Mouse (Mus musculus) forebrain, embryonic 10.5 days (tissue): ENCODE measurements around the gene Vav1. TPM values are rescaled to one million over a fixed set of nuclear protein-coding genes. Genes with fewer than 3 reads are reported as not detected.
A peak's percentile ranks its signal among the peaks of the same experiment; 100 is the strongest.

ENCODE experiments used
- DNase-seq: peaks from one replicate; pipeline ENCODE4 v3.0.0-alpha.2; 2017; ENCODE audit warnings: low spot score; ENCODE audit errors: extremely low spot score
- H3K27ac ChIP-seq: fragments of 300-500 bp; sonication (generic); 2 replicates; pipeline ENCODE4 v1.5.1; 2016; ENCODE audit warnings: mild to moderate bottlenecking
- H3K27me3 ChIP-seq: fragments of 300-500 bp; sonication (generic); 2 replicates; pipeline ENCODE4 v1.6.1; 2016; ENCODE audit warnings: mild to moderate bottlenecking; ENCODE audit not compliant: poor library complexity, severe bottlenecking
- H3K36me3 ChIP-seq: fragments of 300-500 bp; sonication (generic); replicated peaks from 2 replicates; pipeline ENCODE4 v1.6.1; 2016; ENCODE audit warnings: mild to moderate bottlenecking, moderate library complexity
- H3K4me1 ChIP-seq: fragments of 300-500 bp; sonication (generic); 2 replicates; pipeline ENCODE4 v1.6.1; 2016
- H3K4me3 ChIP-seq: fragments of 300-500 bp; sonication (generic); 2 replicates; pipeline ENCODE4 v1.5.1; 2016; ENCODE audit warnings: mild to moderate bottlenecking, moderate library complexity
- H3K9me3 ChIP-seq: fragments of 300-500 bp; sonication (generic); 2 replicates; pipeline ENCODE4 v1.6.1; 2016; ENCODE audit warnings: mild to moderate bottlenecking, moderate library complexity
- WGBS: fragments of 180-500 bp; shearing (Covaris S2); methylation state at CpG from one replicate; pipeline ENCODE4 v1.1.7; 2016; 5-methylcytosine and 5-hydroxymethylcytosine counted together
- polyA plus RNA-seq: library from polyadenylated mRNA; unstranded; fragments of >200 nt; fragmentation: Nextera tagmentation; extraction: Ambion mirVana; gene quantifications from 2 replicates; pipeline ENCODE4 v1.2.1, GENCODE M21; 2016

The Vav1 gene
- polyA plus RNA-seq, 1 experiment from 2014 or later: 1.7 TPM

- 3% methylated on average over 18 of the region's 18 CpGs for WGBS
- H3K4me1 ChIP-seq: peaks cover 44% of the 10 kb centered on the region
- peak; percentile 23 for DNase-seq
- peak overlapping the region; percentile 97 for H3K27ac ChIP-seq
- H3K27me3 ChIP-seq: no peaks in the 10 kb centered on the region
- H3K4me3 ChIP-seq: peak overlapping the region; percentile 72
- H3K9me3 ChIP-seq: no peaks in the 10 kb centered on the region
- peaks cover 31% of the 10 kb centered on the region for H3K36me3 ChIP-seq
Measured at GRCm38 (mm10) chr17:57246663-57247392, 32.1 kb upstream of the Vav1 start.

GRCm38 (mm10) chr17:57247393-57248200 lies 31.3 kb upstream of the Vav1 start:
- WGBS: under 1% methylated on average over 46 of the region's 46 CpGs
- Histone ChIP-seq H3K4me3 (peak overlapping the region; percentile 72), H3K27ac (peak overlapping the region; percentile 97), H3K4me1 (peaks cover 44% of the 10 kb centered on the region), H3K27me3 (no peaks in the 10 kb centered on the region), H3K36me3 (peaks cover 23% of the 10 kb centered on the region), H3K9me3 (no peaks in the 10 kb centered on the region)
- peak; percentile 91 for DNase-seq

DNA sequence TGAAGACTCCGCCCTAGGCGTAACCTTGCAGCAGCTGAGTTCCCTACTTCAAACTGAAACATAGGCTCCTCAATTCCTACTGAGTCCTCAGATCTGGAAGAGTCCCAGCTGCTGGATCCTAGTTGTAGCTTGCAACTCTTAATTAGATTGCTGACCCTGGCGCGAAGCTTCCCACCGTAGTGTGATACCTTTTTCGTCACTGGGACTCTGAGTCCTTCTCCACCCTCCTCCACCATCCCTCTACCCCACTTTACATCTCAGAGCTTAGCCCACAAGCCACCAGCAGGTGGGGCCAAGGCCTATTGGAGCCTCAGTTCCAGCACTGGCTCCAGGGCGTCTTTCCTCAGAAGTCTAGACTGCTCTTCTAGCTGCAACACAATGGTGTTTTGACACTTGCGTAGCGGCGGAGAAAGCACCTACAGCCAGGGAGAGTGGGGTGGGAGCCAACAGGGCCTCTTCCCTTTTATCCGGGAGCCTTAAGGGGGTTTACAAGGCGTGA lies 30.6 kb upstream of the Vav1 start, which contains the start of gene Gpr108:
Gene Gpr108, minus strand, starts transcription at position 246 of the 499 bp plus-strand sequence.
- WGBS: under 1% methylated on average over 12 of the region's 12 CpGs
- H3K9me3 ChIP-seq: no peaks in the 10 kb centered on the region
- H3K4me1 ChIP-seq: peaks cover 44% of the 10 kb centered on the region

GRCm38 (mm10) chr17:57248771-57249170 lies 30.1 kb upstream of the Vav1 start:
- Histone ChIP-seq H3K27me3 (no peaks in the 10 kb centered on the region), H3K27ac (peak overlapping the region; percentile 97), H3K4me3 (peak overlapping the region; percentile 72), H3K36me3 (peaks cover 26% of the 10 kb centered on the region), H3K4me1 (peaks cover 44% of the 10 kb centered on the region), H3K9me3 (no peaks in the 10 kb centered on the region)
- WGBS: 11% methylated on average over 13 of the region's 13 CpGs
- peak; percentile 43 for DNase-seq

More for the DNA sequence above, 30.6 kb upstream of the Vav1 start, which contains the start of gene Gpr108:
- H3K4me3 ChIP-seq: peak within 1 kb of the TSS; percentile 72
- peak within 1 kb of the TSS; percentile 97 for H3K27ac ChIP-seq
- H3K27me3 ChIP-seq: no peaks in the 10 kb centered on the region
- DNase-seq: peak; percentile 81
- peaks cover 23% of the 10 kb centered on the region for H3K36me3 ChIP-seq

GRCm38 (mm10) chr17:57249186-57250181 lies 29.4 kb upstream of the Vav1 start, which contains the start of gene Trip10:
Trip10 (plus strand) TSS chr17:57249455.
- Histone ChIP-seq H3K27me3 (no peaks in the 10 kb centered on the region), H3K9me3 (no peaks in the 10 kb centered on the region), H3K4me1 (peaks cover 44% of the 10 kb centered on the region), H3K36me3 (peaks cover 27% of the 10 kb centered on the region), H3K27ac (peak within 1 kb of the TSS; percentile 97), H3K4me3 (peak within 1 kb of the TSS; percentile 72)
- under 1% methylated on average over 50 of the region's 52 CpGs for WGBS
- DNase-seq: peak; percentile 95

DNA sequence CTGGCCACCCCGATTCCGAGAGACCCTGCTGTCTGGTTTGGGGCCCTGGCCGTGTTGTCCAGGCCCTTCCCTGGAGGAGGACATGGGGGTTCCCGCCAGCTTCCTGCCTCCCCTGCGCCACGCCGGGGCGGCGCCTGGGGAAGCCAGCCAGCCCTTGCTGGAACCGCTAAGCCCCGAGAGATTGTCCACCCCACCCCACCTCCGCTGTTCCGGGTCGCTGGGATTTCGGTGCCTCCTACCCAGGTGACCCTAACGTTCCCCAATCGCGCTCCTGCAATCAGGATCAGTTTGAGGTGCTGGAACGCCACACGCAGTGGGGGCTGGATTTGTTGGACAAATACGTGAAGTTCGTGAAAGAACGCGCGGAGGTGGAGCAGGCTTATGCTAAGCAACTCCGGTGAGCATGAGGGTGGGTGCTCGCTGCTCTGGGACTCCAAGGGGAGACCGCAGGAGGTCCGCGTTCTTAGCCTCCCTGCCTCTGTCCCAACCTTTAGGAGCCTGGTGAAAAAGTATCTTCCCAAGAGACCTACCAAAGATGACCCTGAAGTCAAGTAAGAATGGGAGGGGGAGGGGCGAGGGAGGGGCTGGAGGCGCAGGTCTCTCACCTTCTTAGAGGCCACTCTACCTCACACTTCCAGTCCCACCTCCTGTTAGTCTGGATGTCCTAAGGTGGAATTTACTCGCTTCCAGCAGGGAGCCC lies 28.3 kb upstream of the Vav1 start:
- 3% methylated on average over 33 of the region's 33 CpGs for WGBS
- H3K27ac ChIP-seq: peak overlapping the region; percentile 97
- DNase-seq: peak; percentile 41
- peak overlapping the region; percentile 72 for H3K4me3 ChIP-seq
- peaks cover 30% of the 10 kb centered on the region for H3K36me3 ChIP-seq
- H3K4me1 ChIP-seq: peaks cover 44% of the 10 kb centered on the region
- H3K9me3 ChIP-seq: no peaks in the 10 kb centered on the region
- H3K27me3 ChIP-seq: no peaks in the 10 kb centered on the region

DNA sequence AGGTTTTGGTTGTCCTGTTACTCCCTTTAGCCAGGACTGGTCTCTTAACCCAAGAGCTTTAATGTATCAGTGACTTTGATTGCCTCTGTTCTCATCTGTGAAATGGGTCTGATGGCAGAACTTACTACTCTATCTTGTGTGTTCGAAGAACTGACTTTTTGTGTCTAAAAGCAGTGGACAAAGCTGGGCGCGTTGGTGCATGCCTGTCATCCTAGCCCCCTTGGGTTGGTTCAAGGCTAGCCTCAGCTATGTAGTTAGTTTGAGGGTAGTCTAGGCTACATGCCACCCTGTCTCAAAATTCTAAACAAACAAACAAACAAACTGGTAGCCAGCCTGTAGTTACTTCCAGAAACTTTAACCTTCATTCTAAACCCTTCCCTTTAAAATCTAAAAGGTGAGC lies 27.5 kb upstream of the Vav1 start:
- H3K4me3 ChIP-seq: peak overlapping the region; percentile 72; the same call in 1 of the 2 replicates
- H3K4me1 ChIP-seq: peaks cover 35% of the 10 kb centered on the region
- no peaks in the 10 kb centered on the region for H3K27me3 ChIP-seq
- H3K36me3 ChIP-seq: peaks cover 38% of the 10 kb centered on the region
- DNase-seq: no peak
- H3K27ac ChIP-seq: no peak overlapping the region
- no peaks in the 10 kb centered on the region for H3K9me3 ChIP-seq
- 96% methylated on average over 3 of the region's 3 CpGs for WGBS

- DNase-seq: no peak
- Histone ChIP-seq H3K27me3 (no peaks in the 10 kb centered on the region), H3K4me3 (no peak overlapping the region), H3K36me3 (peaks cover 55% of the 10 kb centered on the region), H3K4me1 (peaks cover 27% of the 10 kb centered on the region), H3K27ac (no peak overlapping the region), H3K9me3 (no peaks in the 10 kb centered on the region)
- WGBS: 92% methylated on average over 6 of the region's 6 CpGs
Measured at GRCm38 (mm10) chr17:57253306-57253705, 25.6 kb upstream of the Vav1 start.

- Histone ChIP-seq H3K4me1 (peaks cover 13% of the 10 kb centered on the region), H3K9me3 (no peaks in the 10 kb centered on the region), H3K4me3 (no peak overlapping the region), H3K36me3 (peaks cover 76% of the 10 kb centered on the region), H3K27me3 (no peaks in the 10 kb centered on the region), H3K27ac (no peak overlapping the region)
- no peak for DNase-seq
- WGBS: 97% methylated on average over 14 of the region's 14 CpGs
Measured at GRCm38 (mm10) chr17:57255354-57255753, 23.5 kb upstream of the Vav1 start.

- Histone ChIP-seq H3K4me3 (no peak overlapping the region), H3K27me3 (no peaks in the 10 kb centered on the region), H3K27ac (no peak overlapping the region), H3K9me3 (no peaks in the 10 kb centered on the region), H3K36me3 (peaks cover 92% of the 10 kb centered on the region), H3K4me1 (no peaks in the 10 kb centered on the region)
- 96% methylated on average over 22 of the region's 22 CpGs for WGBS
- no peak for DNase-seq
Measured at GRCm38 (mm10) chr17:57256921-57257485, 21.9 kb upstream of the Vav1 start.

GRCm38 (mm10) chr17:57258191-57258590 lies 20.7 kb upstream of the Vav1 start:
- no peak for DNase-seq
- no peak overlapping the region for H3K4me3 ChIP-seq
- H3K27ac ChIP-seq: no peak overlapping the region
- WGBS: 90% methylated on average over 3 of the region's 3 CpGs
- H3K36me3 ChIP-seq: peaks cover 99% of the 10 kb centered on the region
- no peaks in the 10 kb centered on the region for H3K4me1 ChIP-seq
- no peaks in the 10 kb centered on the region for H3K9me3 ChIP-seq
- H3K27me3 ChIP-seq: no peaks in the 10 kb centered on the region
